ENCODE assay signal across 7 mouse cellular contexts in the genomic region with DNA sequence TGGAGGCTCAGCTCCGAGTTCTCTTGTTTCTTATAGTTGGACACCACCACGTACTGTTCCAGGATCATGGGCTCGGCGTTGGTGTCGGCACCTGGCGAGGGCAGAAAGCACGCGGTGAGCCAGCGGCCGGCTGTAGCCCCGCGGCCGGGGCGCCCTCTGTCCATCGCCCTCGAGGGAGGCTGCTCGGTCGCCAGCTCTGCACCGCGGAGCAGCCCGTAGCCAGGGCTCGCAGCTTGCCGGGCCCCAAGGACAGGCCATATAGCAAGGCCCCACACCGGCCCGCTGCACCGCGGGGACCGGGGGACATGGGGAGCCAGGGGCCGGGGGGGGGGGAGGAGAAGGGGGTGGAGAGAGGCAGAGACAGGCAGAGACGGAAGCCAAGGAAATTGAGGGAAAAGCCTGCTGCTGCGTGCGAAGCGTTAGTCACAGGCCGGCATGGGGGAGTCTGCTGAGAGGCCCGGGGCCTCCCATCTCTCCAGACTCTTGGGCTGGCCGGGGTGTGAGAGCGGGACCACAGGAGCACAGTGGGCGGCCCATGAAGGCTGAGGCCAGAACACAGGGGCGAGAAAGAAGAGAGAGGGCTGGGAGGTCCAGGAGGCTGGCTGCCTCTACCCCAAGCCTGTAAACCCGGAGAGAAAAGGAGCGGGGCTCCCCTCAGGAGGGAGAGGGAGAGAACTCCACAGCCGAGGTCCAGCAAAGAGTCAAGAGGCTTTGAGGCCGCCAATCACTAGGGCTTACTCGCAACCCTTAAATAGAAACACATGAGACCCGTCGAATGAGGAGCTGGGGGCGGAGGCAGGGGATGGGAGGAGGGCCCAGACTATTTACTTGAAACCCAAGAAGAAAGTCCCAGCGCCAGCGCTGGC.
A peak's percentile ranks its signal among the peaks of the same experiment; 100 is the strongest.
DNase-seq lines count a peak whose midpoint lies in the region; ATAC-seq and TF ChIP-seq lines count a peak whose summit lies in the region.

No protein-coding gene starts in this region.

- intact Hi-C loops in gastrocnemius, adult 2 months (cut with DNase I) = no loop called here

- peak overlapping the region; percentile 78 for H3K4me3 ChIP-seq in gastrocnemius, adult 2 months
- H3K4me3 ChIP-seq in hindbrain, embryonic 13.5 days = peak overlapping the region; percentile 25
- H3K4me3 ChIP-seq in liver, adult 2 months (ENCODE audit: insufficient read depth, low read depth, low read length) = peak overlapping the region; percentile 20; the same call in 1 of the 2 replicates

- H3K9ac ChIP-seq in hindbrain, embryonic 13.5 days = peak overlapping the region; percentile 66
- peak overlapping the region; percentile 53 for H3K9ac ChIP-seq in liver, adult 2 months (ENCODE audit: low read depth, low read length)

- H3K27ac ChIP-seq in gastrocnemius, adult 2 months = peak overlapping the region; percentile 96
- peak overlapping the region; percentile 56 for H3K27ac ChIP-seq in hindbrain, embryonic 13.5 days
- H3K27ac ChIP-seq in liver, adult 2 months (replicated peaks; ENCODE audit: insufficient read depth, low read depth, low read length) = no peak overlapping the region

- H3K9me3 ChIP-seq in hindbrain, embryonic 13.5 days = no peaks in the 10 kb centered on the region

- TF ChIP-seq POLR2A in liver, adult 2 months (IDR thresholded peaks at IDR 0.05; ENCODE audit: extremely low read depth, insufficient read depth, low read length) = no peak

- H3K79me2 ChIP-seq in liver, adult 2 months (ENCODE audit: control insufficient read depth, insufficient read depth, low read length) = no peaks in the 10 kb centered on the region

- no peak for TF ChIP-seq CTCF in gastrocnemius, adult 2 months (IDR thresholded peaks at IDR 0.05)
- TF ChIP-seq CTCF in liver, adult 2 months (IDR thresholded peaks at IDR 0.05; ENCODE audit: low read depth, low read length) = no peak

- 2% methylated on average over 46 of the region's 49 CpGs for WGBS in hindbrain, embryonic 13.5 days
- 24% methylated on average over 49 of the region's 49 CpGs for WGBS in liver, adult 2 months

- ATAC-seq in hindbrain, embryonic 13.5 days (ENCODE audit: low FRiP score) = peak; percentile 29; the same call in 1 of the 2 replicates

- H3K4me2 ChIP-seq in hindbrain, embryonic 13.5 days = peak overlapping the region; percentile 51

- no peaks in the 10 kb centered on the region for H3K36me3 ChIP-seq in hindbrain, embryonic 13.5 days
- H3K36me3 ChIP-seq in liver, adult 2 months (ENCODE audit: control insufficient read depth, insufficient read depth, low read length) = no peaks in the 10 kb centered on the region

- H3K27me3 ChIP-seq in hindbrain, embryonic 13.5 days = peaks cover 17% of the 10 kb centered on the region; the same call in 1 of the 2 replicates
- H3K27me3 ChIP-seq in liver, adult 2 months (ENCODE audit: control insufficient read depth, insufficient read depth, low read length) = no peaks in the 10 kb centered on the region

- DNase-seq in MEL-GATA-1-ER (ENCODE audit: extremely low read depth, low read depth) = peak; percentile 84
- DNase-seq in adrenal gland, postnatal 25 days = peak; percentile 59
- peak; percentile 92 for DNase-seq in gastrocnemius, adult 2 months
- DNase-seq in liver, adult 2 months (ENCODE audit: extremely low read depth, low read depth, low spot score) = peak; percentile 66
- DNase-seq in neural tube, embryonic 10.5 days (ENCODE audit: extremely low spot score, low spot score) = peak; percentile 77
- DNase-seq in yolk sac, embryonic 10.5 days (ENCODE audit: low spot score) = peak; percentile 80

- peaks cover 73% of the 10 kb centered on the region for H3K4me1 ChIP-seq in hindbrain, embryonic 13.5 days (replicated peaks)
- peaks cover 60% of the 10 kb centered on the region for H3K4me1 ChIP-seq in liver, adult 2 months (ENCODE audit: control insufficient read depth, insufficient read depth, low read length)

Comparison
In these comparisons a context has a peak if more than half of its experiments do, and no peak if none do; other contexts are left out.
1. H3K4me3 ChIP-seq: peak in every context shown above with its lines; median percentile 78 in gastrocnemius, adult 2 months; 25 in hindbrain, embryonic 13.5 days; 20 in liver, adult 2 months.